Mouse (Mus musculus) spleen, postnatal 4 days (tissue): ENCODE results near the gene Glmp.
"Not testable (repeated sequence)": the region's sequence is repeated elsewhere in the genome, so short reads cannot be mapped to it uniquely, and the experiment has no call there.

Experiments
- DNase-seq, 2 experiments: peaks; one replicate each; pipeline ENCODE4 v3.0.0; 2022; ENCODE audit warnings: low spot score in 2 of 2

Gene Glmp

DNA sequence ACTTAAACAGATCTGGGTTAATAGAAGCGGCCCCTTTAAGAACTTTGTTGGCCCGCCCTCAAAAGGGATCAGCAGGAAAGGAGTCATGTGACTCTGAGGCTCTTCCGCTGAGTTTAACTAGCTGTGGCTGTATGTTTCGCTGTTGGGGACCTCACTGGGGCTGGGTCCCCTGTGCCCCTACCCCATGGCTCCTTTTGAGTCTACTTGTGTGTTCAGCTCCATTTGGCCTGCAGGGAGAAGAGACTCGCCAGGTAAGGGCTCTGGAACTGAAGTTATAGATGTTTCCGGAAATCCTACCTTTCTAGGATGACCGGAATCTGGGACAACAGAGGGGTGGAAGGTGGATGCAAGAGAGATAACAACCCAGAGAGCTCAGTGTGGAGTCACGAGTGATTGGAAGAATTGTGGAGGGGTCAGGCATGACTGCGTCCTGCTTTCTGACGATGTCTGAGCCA, at the start of gene Glmp:
Gene Glmp, plus strand, starts transcription at position 73 of the 455 bp plus-strand sequence.
- DNase-seq: peak; percentile 48 to 71

DNA sequence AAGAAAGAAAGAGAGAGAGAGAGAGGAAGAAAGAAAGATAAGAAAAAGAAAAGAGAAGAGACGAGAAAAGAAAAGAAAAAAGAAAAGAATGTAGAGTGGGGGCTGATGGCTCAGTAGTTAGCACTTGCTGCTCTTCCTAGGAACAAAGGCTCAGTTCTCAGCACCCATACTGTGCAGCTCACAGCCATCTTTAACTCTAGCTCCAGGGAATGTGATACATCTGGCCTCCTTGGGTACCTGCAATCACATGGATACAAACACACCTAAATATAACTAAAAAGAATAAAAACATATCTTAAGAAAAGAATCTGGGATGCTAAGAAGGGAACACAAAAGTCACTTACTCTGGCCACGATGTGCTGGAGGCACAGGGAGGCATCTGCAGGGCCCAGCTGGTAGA, 48.7 kb upstream of the Glmp start:
- DNase-seq: no peak

GRCm38 (mm10) chr3:88276529-88277143, 48.2 kb upstream of the Glmp start:
- no peak for DNase-seq

- no peak for DNase-seq
These were observed 44.8 kb upstream of the Glmp start for GRCm38 (mm10) chr3:88280035-88280434.

GRCm38 (mm10) chr3:88281141-88281916, 43.5 kb upstream of the Glmp start:
- not testable (repeated sequence) for DNase-seq

- DNase-seq: not testable (repeated sequence)
These were observed 39.8 kb upstream of the Glmp start for GRCm38 (mm10) chr3:88284815-88285564.

DNA sequence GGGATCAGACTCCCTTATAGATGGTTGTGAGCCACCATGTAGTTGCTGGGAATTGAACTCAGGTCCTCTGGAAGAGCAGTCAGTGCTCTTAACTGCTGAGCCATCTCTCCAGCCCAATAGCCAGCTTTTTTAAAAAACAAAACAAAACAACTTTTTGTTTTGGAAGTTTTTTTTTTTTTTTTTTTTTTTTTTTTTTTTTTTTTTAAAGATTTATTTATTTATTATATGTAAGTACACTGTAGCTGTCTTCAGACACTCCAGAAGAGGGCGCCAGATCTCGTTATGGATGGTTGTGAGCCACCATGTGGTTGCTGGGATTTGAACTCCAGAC, 39.3 kb upstream of the Glmp start:
- not testable (repeated sequence) for DNase-seq

- DNase-seq: no peak
These were observed 37.7 kb upstream of the Glmp start, which contains the start of gene Gm38392 for GRCm38 (mm10) chr3:88287110-88287509. Gm38392 (minus strand) TSS chr3:88287210.

DNA sequence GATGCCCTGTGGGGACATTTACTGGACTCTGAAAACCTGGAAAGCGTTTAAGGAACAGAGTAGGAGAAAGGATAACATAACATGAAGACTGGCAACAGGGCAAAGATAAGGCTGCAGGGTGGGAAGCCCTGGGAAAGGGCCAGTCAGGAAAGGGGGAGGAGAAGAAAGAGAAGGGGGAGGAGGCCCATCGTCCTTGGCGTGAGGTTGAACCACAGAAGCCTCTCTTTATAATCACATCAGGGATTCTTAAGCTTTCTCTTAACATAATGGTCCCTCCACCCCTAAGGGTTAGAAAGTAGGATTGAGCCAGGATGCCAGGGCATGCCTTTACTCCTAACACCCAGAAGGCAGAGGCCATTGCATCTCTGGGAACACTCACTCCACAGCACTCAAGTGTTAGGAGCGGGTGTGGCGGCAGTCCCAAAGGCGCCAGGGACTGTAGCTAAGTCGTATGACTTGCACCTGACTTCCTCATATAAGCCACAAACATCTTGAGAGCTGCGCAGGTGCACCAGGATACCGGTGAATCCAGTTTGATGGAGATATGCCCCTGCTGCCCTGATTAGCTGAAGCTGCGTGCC, 36.6 kb upstream of the Glmp start:
- not testable (repeated sequence) for DNase-seq

GRCm38 (mm10) chr3:88291970-88292369, 32.9 kb upstream of the Glmp start:
- DNase-seq: peak; percentile 31 to 65

DNA sequence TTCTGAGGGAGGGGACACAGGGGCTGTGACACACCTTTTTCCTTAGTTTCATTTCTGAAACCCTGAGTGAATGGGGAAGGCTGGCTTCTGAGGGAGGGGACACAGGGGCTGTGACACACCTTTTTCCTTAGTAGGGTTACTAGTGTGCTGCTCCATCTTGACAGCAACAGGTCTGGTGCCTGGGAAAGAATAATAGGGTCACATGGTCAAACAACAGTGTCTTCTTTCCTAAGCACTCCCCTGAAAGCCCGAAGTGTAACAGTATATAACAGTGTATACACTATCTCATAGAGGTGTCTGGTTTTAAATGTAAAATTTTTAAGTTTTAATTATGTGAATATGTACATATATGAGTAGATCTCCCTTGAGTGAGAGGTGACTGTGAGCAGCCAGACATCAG, 29.6 kb upstream of the Glmp start:
- not testable (repeated sequence) for DNase-seq

GRCm38 (mm10) chr3:88296110-88296560, 28.7 kb upstream of the Glmp start:
- no peak for DNase-seq

DNA sequence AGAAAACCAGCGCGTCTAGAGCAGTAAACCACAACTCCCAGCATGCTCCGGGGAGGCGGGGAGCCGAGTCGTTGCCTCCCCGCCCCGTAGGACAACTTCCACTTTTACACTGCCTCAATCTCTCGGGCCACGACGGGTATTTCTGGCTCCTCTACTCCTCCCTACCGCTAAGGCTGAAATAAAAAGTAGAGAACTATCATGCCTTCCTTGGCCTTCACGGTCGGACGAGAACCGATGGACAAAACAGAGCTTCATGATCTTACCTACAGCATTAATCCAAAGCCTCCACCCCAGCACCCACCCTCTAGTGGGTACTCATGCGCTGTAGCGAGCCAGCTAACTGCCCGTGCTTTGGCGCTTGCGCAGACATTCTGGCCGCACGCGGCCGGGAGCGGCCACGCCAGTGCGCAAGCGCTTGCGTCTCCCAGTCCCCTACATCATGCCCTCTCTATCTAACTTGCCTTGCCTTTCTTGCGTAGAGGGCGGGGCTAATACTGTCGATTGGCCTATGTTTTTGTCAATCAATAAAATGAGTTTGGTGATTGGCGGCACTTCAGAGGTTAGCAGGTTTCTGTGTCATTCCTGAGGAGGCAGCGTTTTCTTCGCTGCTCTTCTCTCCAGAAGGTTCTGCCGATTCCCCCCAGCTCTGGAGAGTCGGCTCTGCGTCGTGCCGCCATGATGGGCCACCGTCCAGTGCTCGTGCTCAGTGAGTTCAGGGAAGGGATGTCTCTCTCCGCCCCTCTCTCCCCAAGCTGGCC, 28.1 kb upstream of the Glmp start, which contains the start of the genes Tsacc and Cct3:
Gene Tsacc, minus strand, starts transcription at position 439 of the 758 bp plus-strand sequence.
Gene Cct3, plus strand, starts transcription at position 556 of the 758 bp plus-strand sequence.
- peak; percentile 93 to 95 for DNase-seq

GRCm38 (mm10) chr3:88297321-88297851, 27.4 kb upstream of the Glmp start:
- peak in 1 of 2 experiments; percentile 27 for DNase-seq

DNA sequence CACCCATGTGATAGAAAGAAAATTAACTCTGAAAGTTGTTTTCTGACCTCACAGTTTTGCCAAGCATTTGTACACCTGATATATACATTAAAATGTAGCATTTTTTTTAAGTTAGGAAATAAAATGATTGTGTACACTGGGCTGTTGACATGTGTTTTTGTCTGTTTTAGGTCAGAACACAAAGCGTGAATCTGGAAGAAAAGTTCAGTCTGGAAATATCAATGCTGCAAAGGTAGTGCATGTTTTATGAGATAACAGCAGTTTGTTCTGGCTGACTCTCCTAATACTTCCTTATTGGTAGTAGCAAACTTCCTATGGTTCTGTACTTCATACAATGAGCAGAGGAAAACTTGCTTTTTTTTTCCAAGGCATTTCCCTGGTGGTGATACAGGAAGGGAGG, 25.7 kb upstream of the Glmp start:
- no peak for DNase-seq

DNA sequence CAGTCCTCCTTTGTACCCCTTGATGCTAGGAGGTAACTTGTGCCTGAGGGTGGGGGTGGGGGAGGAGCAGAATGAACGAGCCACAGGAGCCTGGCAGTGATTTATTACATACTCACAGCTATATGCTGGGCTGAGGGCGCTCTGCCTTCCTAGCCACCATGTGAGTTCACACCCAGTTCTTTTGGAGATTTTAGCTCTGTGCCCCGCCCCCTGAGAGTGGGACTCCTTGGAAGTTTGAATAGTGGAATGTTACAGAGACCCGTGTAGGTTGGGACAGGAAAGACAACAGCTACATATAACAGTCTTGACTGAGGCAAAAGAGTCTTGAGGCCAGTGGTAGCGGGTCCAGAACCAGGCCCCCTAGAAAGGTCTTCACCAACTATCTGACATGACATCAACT, 4.1 kb downstream of the Glmp start:
- no peak for DNase-seq

DNA sequence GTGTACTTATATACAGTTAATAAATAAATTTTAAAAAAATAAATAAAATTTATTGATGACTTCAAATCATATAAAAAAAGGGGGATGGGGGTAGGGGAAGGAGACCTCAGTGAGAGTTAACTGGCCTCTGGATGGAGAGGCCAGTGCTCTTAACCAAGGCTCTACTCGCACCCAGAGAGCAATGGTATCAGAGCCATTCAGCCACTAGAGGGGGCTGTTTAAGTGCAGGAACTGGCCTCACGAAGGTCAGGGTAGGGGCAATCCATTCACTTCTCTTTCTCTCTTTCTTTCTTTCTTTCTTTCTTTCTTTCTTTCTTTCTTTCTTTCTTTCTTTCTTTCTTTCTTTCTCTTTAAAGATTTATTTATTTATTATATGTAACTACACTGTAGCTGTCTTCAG, 6.5 kb downstream of the Glmp start:
- peak; percentile 74 to 87 for DNase-seq

DNA sequence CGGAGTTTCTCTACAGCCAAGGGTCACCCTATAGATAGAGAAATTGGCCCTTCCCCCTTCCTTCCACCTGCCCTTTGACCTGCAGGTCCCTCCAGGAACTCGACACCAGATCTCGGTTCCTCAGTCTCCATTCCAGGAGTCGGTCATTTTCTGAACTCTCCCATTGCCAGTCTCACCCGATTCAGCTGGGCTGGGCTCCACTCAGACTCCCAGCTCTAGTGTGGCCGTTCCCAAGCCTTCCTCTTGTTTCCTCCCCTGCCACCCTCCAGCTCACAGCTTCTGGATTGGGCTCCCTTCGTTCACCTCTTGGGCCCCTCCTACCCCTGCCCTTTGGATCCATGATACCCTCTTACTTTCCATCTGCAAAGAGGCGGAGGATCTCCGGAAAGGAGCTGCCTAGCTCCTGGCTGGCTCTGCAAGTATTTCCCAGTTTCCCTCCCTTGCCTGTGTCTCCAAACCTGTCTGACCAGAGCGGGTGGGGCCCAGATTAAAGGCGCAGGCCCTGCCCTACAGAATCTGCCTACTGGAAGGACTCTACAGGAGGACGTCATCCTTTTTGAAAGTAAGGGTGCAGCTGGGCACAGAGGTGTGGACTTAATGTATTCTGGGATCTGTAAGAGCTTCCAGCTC, 9.3 kb downstream of the Glmp start:
- no peak for DNase-seq

- no peak for DNase-seq
These were observed 10.1 kb downstream of the Glmp start for GRCm38 (mm10) chr3:88334902-88335435.

GRCm38 (mm10) chr3:88335436-88336053, 10.7 kb downstream of the Glmp start:
- DNase-seq: no peak
